Mouse (Mus musculus): Measurements from ENCODE around the gene Slc25a54. TPM values are rescaled to one million over a fixed set of nuclear protein-coding genes. Genes with fewer than 3 reads are reported as not detected.

Slc25a54 gene
- not detected for polyA plus RNA-seq (2021)

GRCm38 (mm10) chr3:109080169-109080568 lies at the start of gene Slc25a54:
Slc25a54 (plus strand) TSS chr3:109080469.
- TF ChIP-seq CTCF (IDR thresholded peaks at IDR 0.05), result no peak
- H3K27me3 ChIP-seq, result no peaks in the 10 kb centered on the region
- ATAC-seq (no peak), DNase-seq (ENCODE audit: low read depth, low spot score) (no peak)
- ChIA-PET POLR2A (no interaction called here), CTCF (interaction anchor here (0.6 to 1.5 kb wide), 3 partner anchors 25 to 116 kb away, joined by 3 read pairs; no protein-coding TSS in a partner anchor)
- in situ Hi-C loops (cut with MboI; ENCODE audit: low pct_unique_long_range_greater_than_20kb), result no loop called here

DNA sequence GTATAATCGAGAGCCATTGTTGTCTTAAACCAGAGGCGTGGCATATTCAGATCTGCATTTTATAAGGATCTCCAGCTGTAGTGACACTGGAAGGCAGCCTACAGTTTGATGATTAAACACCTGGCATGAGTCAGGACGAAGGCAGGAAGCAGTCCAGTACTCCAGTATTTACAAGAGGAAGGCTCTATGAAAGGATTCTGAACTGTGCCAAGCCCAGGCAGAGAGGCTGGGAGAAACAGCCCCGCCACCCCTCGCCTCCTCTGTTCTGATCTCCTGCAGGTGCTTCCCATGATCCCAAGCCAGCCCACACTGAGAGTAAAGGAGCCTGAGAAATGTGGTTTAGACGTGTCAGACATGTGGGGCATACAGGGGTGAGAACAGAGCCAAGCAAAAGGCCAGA lies 49.5 kb upstream of the Slc25a54 start:
- H3K27me3 ChIP-seq, result no peaks in the 10 kb centered on the region
- TF ChIP-seq CTCF (IDR thresholded peaks at IDR 0.05), result no peak
- in situ Hi-C loops (cut with MboI; ENCODE audit: low pct_unique_long_range_greater_than_20kb), result no loop called here
- DNase-seq (ENCODE audit: low read depth, low spot score), result peak; percentile 42
- ChIA-PET CTCF (interaction anchor here (1.0 to 7.2 kb wide), 3 partner anchors 11 to 32 kb away, joined by 3 to 85 read pairs (median 6); no protein-coding TSS in a partner anchor), POLR2A (interaction anchor here (1.1 kb wide), 1 partner anchor 56 kb away, joined by 3 read pairs; no protein-coding TSS in a partner anchor)
- ATAC-seq, result no peak

DNA sequence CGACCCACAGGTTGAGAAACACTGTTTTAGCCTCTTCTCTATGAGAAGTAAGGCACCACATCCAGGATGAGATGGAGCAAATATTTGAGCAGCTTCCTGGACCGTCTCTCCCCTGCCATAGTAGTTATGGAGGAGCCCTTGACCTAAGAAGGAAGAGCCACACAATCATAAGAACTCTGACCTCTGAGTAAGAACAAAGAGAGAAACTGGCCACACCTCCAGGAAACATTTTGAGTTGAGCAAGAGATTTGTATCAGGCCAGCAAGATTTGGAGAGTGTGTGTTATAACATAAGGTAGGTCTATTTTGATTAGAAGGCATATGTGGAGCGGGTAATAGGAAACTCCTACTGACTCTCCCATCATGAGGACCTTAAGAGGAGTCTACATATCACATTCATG lies 48.6 kb upstream of the Slc25a54 start:
- POLR2A ChIA-PET, result interaction anchor here (0.6 kb wide), 1 partner anchor 458 kb away, joined by 4 read pairs; no protein-coding TSS in a partner anchor

GRCm38 (mm10) chr3:109032306-109032705 lies 48.0 kb upstream of the Slc25a54 start:
- no peak for TF ChIP-seq CTCF (IDR thresholded peaks at IDR 0.05)
- ATAC-seq, result no peak
- in situ Hi-C loops (cut with MboI; ENCODE audit: low pct_unique_long_range_greater_than_20kb), result no loop called here
- DNase-seq (ENCODE audit: low read depth, low spot score), result no peak
- ChIA-PET POLR2A (no interaction called here), CTCF (interaction anchor here (0.9 to 1.3 kb wide), 5 partner anchors 10 to 30 kb away, joined by 3 to 5 read pairs (median 4); no protein-coding TSS in a partner anchor)
- no peaks in the 10 kb centered on the region for H3K27me3 ChIP-seq

More for the DNA sequence above, 48.6 kb upstream of the Slc25a54 start:
- no peaks in the 10 kb centered on the region for H3K27me3 ChIP-seq
- in situ Hi-C loops (cut with MboI; ENCODE audit: low pct_unique_long_range_greater_than_20kb), result no loop called here
- ATAC-seq (no peak), DNase-seq (ENCODE audit: low read depth, low spot score) (no peak)
- CTCF ChIA-PET, result interaction anchor here (1.0 to 7.2 kb wide), 5 partner anchors 10 to 31 kb away, joined by 3 to 85 read pairs (median 4); no protein-coding TSS in a partner anchor
- no peak for TF ChIP-seq CTCF (IDR thresholded peaks at IDR 0.05)

DNA sequence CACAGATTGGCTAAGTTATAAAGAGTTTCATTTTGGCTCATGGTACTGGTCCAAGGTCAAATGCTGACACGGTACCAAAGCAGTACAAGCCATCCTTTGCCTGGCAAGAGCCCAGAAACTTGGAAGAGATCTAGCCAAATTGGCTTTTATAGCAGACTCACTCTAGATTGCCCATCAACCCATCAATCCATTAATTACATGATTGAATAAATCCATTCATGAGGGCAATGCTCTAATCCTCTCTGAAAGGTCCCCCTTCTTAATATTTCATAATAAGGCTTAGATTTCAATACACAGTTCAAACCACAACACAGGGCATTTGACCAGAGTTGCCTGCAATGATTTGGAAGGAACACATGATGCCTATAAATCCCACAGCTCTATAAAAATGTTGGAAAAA lies 45.9 kb upstream of the Slc25a54 start:
- ATAC-seq, result no peak
- CTCF ChIA-PET, result interaction anchor here (1.3 kb wide), 2 partner anchors 7 to 14 kb away, joined by 4 to 5 read pairs; partner anchors contain the start of gene Fam102b
- no peak for TF ChIP-seq CTCF (IDR thresholded peaks at IDR 0.05)
- POLR2A ChIA-PET, result no interaction called here
- no peaks in the 10 kb centered on the region for H3K27me3 ChIP-seq
- in situ Hi-C loops (cut with MboI; ENCODE audit: low pct_unique_long_range_greater_than_20kb), result no loop called here
- DNase-seq (ENCODE audit: low read depth, low spot score), result no peak

DNA sequence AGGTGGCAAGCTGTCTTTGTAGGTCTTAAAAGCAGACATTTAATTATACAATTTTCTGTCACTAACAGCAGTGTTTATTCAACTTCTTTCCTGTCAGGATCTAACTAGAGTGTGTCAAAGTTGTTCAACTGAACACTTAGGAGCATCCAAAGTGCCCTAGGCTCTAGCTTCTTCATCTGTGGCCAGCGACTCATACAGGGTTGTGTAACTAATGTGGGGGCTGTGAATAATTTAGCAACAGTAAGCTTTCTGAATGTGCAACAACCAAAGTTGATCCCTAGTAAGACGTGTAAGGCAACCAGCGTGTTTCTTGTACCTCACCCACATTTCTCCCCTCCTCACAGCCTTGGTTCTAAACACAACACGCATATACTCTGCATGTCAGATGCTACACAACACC lies 39.4 kb upstream of the Slc25a54 start:
- peak; percentile 71 for DNase-seq (ENCODE audit: low read depth, low spot score)
- CTCF ChIA-PET, result interaction anchor here (1.5 to 11.1 kb wide), 3 partner anchors 9 to 17 kb away, joined by 4 to 85 read pairs (median 9); partner anchors contain the start of gene Fam102b
- in situ Hi-C loops (cut with MboI; ENCODE audit: low pct_unique_long_range_greater_than_20kb), result no loop called here
- H3K27me3 ChIP-seq, result no peaks in the 10 kb centered on the region
- peak; percentile 93 for ATAC-seq
- no peak for TF ChIP-seq CTCF (IDR thresholded peaks at IDR 0.05)
- POLR2A ChIA-PET, result interaction anchor here (0.9 to 1.4 kb wide), 2 partner anchors 11 to 14 kb away, joined by 3 to 4 read pairs; no protein-coding TSS in a partner anchor

DNA sequence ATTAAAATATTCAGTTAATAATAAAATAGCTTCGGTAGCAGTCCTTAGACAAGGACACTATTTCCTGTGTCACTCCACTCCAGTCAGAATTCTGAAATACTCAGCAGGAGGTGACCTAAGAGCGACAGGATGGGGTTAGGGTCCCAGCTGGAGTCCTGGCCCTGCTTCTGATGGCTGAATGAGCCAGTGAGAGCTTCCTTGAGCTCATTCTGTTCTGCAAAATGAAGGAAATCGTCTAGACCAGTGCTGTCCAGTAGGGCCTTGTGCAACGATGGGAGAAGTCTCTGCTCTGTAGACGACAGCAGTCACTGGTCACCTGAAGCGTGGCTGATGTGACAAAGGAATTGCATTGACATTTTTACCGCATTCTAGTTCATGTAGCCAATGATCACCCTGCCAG lies 36.9 kb upstream of the Slc25a54 start:
- no peak for ATAC-seq
- H3K27me3 ChIP-seq, result no peaks in the 10 kb centered on the region
- ChIA-PET POLR2A (no interaction called here), CTCF (interaction anchor here (0.8 to 11.1 kb wide), 3 partner anchors 15 to 19 kb away, joined by 4 to 85 read pairs (median 4); partner anchors contain the start of gene Fam102b)
- no peak for DNase-seq (ENCODE audit: low read depth, low spot score)
- in situ Hi-C loops (cut with MboI; ENCODE audit: low pct_unique_long_range_greater_than_20kb), result no loop called here
- no peak for TF ChIP-seq CTCF (IDR thresholded peaks at IDR 0.05)

- TF ChIP-seq CTCF (IDR thresholded peaks at IDR 0.05), result no peak
- no peak for ATAC-seq
- POLR2A ChIA-PET, result no interaction called here
- H3K27me3 ChIP-seq, result no peaks in the 10 kb centered on the region
- DNase-seq (ENCODE audit: low read depth, low spot score), result no peak
- in situ Hi-C loops (cut with MboI; ENCODE audit: low pct_unique_long_range_greater_than_20kb), result no loop called here
- CTCF ChIA-PET, result interaction anchor here (0.9 to 11.1 kb wide), 2 partner anchors 16 to 18 kb away, joined by 4 to 85 read pairs; partner anchors contain the start of gene Fam102b
Observed at GRCm38 (mm10) chr3:109046428-109046827, 33.8 kb upstream of the Slc25a54 start.

DNA sequence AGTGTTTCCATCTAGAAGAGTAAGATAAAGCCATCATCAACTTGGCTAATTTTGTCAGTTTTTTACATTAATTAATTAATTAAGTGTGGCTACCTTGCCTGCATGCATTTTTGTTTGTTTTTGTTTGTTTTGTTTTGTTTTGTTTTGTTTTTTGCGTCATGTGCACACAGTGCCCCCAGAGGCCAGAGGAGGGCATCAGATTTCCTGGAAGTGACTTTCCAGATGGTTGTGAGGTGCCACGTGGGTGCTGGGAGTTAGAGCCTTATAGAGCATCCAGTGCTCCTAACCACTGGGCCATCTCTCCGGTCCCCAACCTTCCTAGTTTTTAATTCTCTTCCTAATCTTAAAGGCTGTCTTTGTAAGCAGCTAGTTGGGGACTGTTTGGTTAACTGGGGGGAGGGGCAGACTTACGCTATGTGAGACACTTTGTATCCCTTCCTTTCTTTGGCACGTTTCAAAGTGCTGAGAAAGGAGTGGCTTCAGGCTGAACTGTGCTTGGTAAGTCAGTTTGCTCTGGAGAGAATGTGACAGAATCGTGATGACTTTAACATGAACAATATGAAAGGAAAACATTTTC lies 32.5 kb upstream of the Slc25a54 start:
- no peak for TF ChIP-seq CTCF (IDR thresholded peaks at IDR 0.05)
- ChIA-PET CTCF (interaction anchor here (1.1 to 4.5 kb wide), 3 partner anchors 13 to 21 kb away, joined by 3 to 25 read pairs (median 4); partner anchors contain the start of gene Fam102b), POLR2A (interaction anchor here (0.6 kb wide), 1 partner anchor 10 kb away, joined by 3 read pairs; no protein-coding TSS in a partner anchor)
- H3K27me3 ChIP-seq, result no peaks in the 10 kb centered on the region
- no peak for ATAC-seq
- in situ Hi-C loops (cut with MboI; ENCODE audit: low pct_unique_long_range_greater_than_20kb), result no loop called here
- DNase-seq (ENCODE audit: low read depth, low spot score), result no peak

GRCm38 (mm10) chr3:109051056-109051945 lies 29.0 kb upstream of the Slc25a54 start:
- CTCF ChIA-PET, result interaction anchor here (1.2 to 4.5 kb wide), 4 partner anchors 11 to 24 kb away, joined by 4 to 25 read pairs (median 9); partner anchors contain the start of gene Fam102b

More at GRCm38 (mm10) chr3:109051056-109051945, 29.0 kb upstream of the Slc25a54 start:
- DNase-seq (ENCODE audit: low read depth, low spot score) (no peak), ATAC-seq (peak; percentile 31)
- POLR2A ChIA-PET, result interaction anchor here (0.9 to 1.1 kb wide), 2 partner anchors 10 to 24 kb away, joined by 3 to 4 read pairs; partner anchors contain the start of gene Fam102b
- TF ChIP-seq CTCF (IDR thresholded peaks at IDR 0.05), result no peak
- in situ Hi-C loops (cut with MboI; ENCODE audit: low pct_unique_long_range_greater_than_20kb), result no loop called here
- no peaks in the 10 kb centered on the region for H3K27me3 ChIP-seq
